Mouse (Mus musculus) spleen, embryonic (tissue): ENCODE results near the gene Spata31.

Experiments used
- CTCF ChIA-PET: fragments of 350-600 bp; sonication (Branson Sonifier 250); formaldehyde crosslinking; loops from one replicate; lab custom pipeline; 2022; lab: Charles Lee

Gene Spata31

GRCm38 (mm10) chr13:64917191-64917590, at the start of gene Spata31:
Gene Spata31 (plus strand): TSS chr13:64917406.
- CTCF ChIA-PET, result no interaction called here

- CTCF ChIA-PET, result no interaction called here
Measured at GRCm38 (mm10) chr13:64903132-64903531, 14.1 kb upstream of the Spata31 start.

- CTCF ChIA-PET, result no interaction called here
Measured at GRCm38 (mm10) chr13:64903585-64904208, 13.5 kb upstream of the Spata31 start, which contains the start of gene Cntnap3. Gene Cntnap3 (minus strand): TSS chr13:64903955.
